Mouse (Mus musculus) heart, postnatal 36 days (tissue): ENCODE measurements at regions not wholly inside any gene's neighbourhood (a gene's known extent, or its start where the extent isn't known, plus 50 kb on each side); places are given as distances from the start of the nearest gene placed in this dataset.

Experiments used
- DNase-seq, 2 experiments: peaks; one replicate each; pipeline ENCODE4 v3.0.0; 2021 to 2022
- intact Hi-C: fragments of 180-260 bp; cut with DNase I; formaldehyde crosslinking; loops from one replicate; pipeline ENCODE4 v1.15.1; 2025

GRCm38 (mm10) chr17:51278771-51279170 lies 99.6 kb upstream of the Tbc1d5 start:
- intact Hi-C loops = no loop called here
- no peak for DNase-seq

- DNase-seq = no peak
- intact Hi-C loops = no loop called here
These were observed 98.9 kb upstream of the Tbc1d5 start for GRCm38 (mm10) chr17:51278094-51278493.

GRCm38 (mm10) chr17:51277161-51277560 lies 98.0 kb upstream of the Tbc1d5 start:
- DNase-seq = no peak
- intact Hi-C loops = no loop called here

GRCm38 (mm10) chr17:51272025-51272424 lies 92.9 kb upstream of the Tbc1d5 start:
- DNase-seq = no peak
- intact Hi-C loops = no loop called here

- intact Hi-C loops = no loop called here
- no peak for DNase-seq
These were observed 83.8 kb upstream of the Tbc1d5 start for GRCm38 (mm10) chr17:51262946-51263345.

GRCm38 (mm10) chr17:51262404-51262803 lies 83.3 kb upstream of the Tbc1d5 start:
- no peak for DNase-seq

GRCm38 (mm10) chr17:51258316-51258715 lies 79.2 kb upstream of the Tbc1d5 start:
- no peak for DNase-seq
- intact Hi-C loops = no loop called here

More at GRCm38 (mm10) chr17:51262404-51262803, 83.3 kb upstream of the Tbc1d5 start:
- intact Hi-C loops = no loop called here

- DNase-seq = no peak
- intact Hi-C loops = no loop called here
These were observed 69.4 kb upstream of the Tbc1d5 start for GRCm38 (mm10) chr17:51248543-51248942.

GRCm38 (mm10) chr17:51246038-51246437 lies 66.9 kb upstream of the Tbc1d5 start:
- no peak for DNase-seq
- intact Hi-C loops = no loop called here

GRCm38 (mm10) chr17:51240360-51240993 lies 61.3 kb upstream of the Tbc1d5 start:
- DNase-seq = no peak
- intact Hi-C loops = no loop called here

- intact Hi-C loops = no loop called here
- no peak for DNase-seq
These were observed 60.3 kb upstream of the Tbc1d5 start for GRCm38 (mm10) chr17:51239465-51239864.
